ENCODE assay signal across 25 mouse cellular contexts in genomic region chr16:78641205-78641604, GRCm38 (mm10).
"Had no signal": no experiment of that assay in that cellular context is flagged by ENCODE, and none has a peak within 500 bp of the region (broad histone marks: within the 10 kb centered on the region; RNA-seq: fewer than 3 reads in every experiment).

No protein-coding gene starts in this region.

- DNase-seq: gastrocnemius, adult 2 months; gastrocnemius, postnatal 10 days; gastrocnemius, postnatal 25 days; heart, adult 18-20 months; heart, postnatal 10 days; heart, postnatal 4 days; kidney, adult 18-20 months; kidney, adult 8-10 months; kidney, postnatal 10 days; kidney, postnatal 25 days; kidney, postnatal 4 days; liver had no signal

- H3K4me1 ChIP-seq: heart, embryonic 10.5 days; heart, embryonic 12.5 days; hindbrain, embryonic 10.5 days; hindbrain, embryonic 12.5 days; intestine, embryonic 15.5 days; limb, embryonic 12.5 days had no signal

- H3K36me3 ChIP-seq: heart, embryonic 10.5 days; heart, embryonic 12.5 days; hindbrain, embryonic 10.5 days; hindbrain, embryonic 12.5 days; intestine, embryonic 15.5 days; limb, embryonic 10.5 days; limb, embryonic 12.5 days had no signal

- H3K4me3 ChIP-seq: gastrocnemius, adult 2 months; heart, embryonic 10.5 days; heart, embryonic 12.5 days; hindbrain, embryonic 10.5 days; hindbrain, embryonic 12.5 days; intestine, embryonic 15.5 days; layer of hippocampus, adult 2 months; left cerebral cortex, adult 2 months; limb, embryonic 10.5 days; limb, embryonic 12.5 days had no signal

- H3K27me3 ChIP-seq: heart, embryonic 12.5 days; hindbrain, embryonic 12.5 days; intestine, embryonic 15.5 days; limb, embryonic 12.5 days had no signal

- H3K4me2 ChIP-seq: heart, embryonic 12.5 days; hindbrain, embryonic 12.5 days; hindbrain, embryonic 14.5 days; intestine, embryonic 15.5 days; limb, embryonic 12.5 days had no signal

- ATAC-seq: hindbrain, embryonic 16.5 days; inflammation-experienced regulatory T-cells, adult 6 months; intestine, embryonic 15.5 days; intestine, postnatal 0 days had no signal

- H3K9me3 ChIP-seq: heart, embryonic 10.5 days; heart, embryonic 12.5 days; hindbrain, embryonic 10.5 days; hindbrain, embryonic 12.5 days; intestine, embryonic 15.5 days; limb, embryonic 10.5 days; limb, embryonic 12.5 days had no signal

- H3K9ac ChIP-seq: heart, embryonic 12.5 days; hindbrain, embryonic 12.5 days; hindbrain, embryonic 14.5 days; intestine, embryonic 15.5 days; limb, embryonic 12.5 days had no signal

- H3K27ac ChIP-seq: gastrocnemius, adult 2 months; heart, embryonic 10.5 days; hindbrain, embryonic 10.5 days; hindbrain, embryonic 12.5 days; hindbrain, embryonic 14.5 days; intestine, embryonic 15.5 days; layer of hippocampus, adult 2 months; left cerebral cortex, adult 2 months; limb, embryonic 10.5 days; limb, embryonic 12.5 days had no signal
